Mouse (Mus musculus) adrenal gland (tissue): ENCODE data around the gene Tep1.
"Not testable (repeated sequence)": the region's sequence is repeated elsewhere in the genome, so short reads cannot be mapped to it uniquely, and the experiment has no call there.

Experiments used
- intact Hi-C: fragments of 180-260 bp; cut with DNase I; formaldehyde crosslinking; loops from one replicate; pipeline ENCODE4 v1.15.1; 2025
- long read RNA-seq, 2 experiments: library from polyadenylated mRNA; unstranded; transcript quantifications; one replicate each; pipeline ENCODE4 v2.0.0; 2020; ENCODE audit warnings: borderline replicate concordance in 1 of 2; ENCODE audit not compliant: insufficient replicate concordance in 1 of 2

Tep1 gene
- long read RNA-seq, experiment 1, partial matches to known transcripts, result 5 of 8 reads
- long read RNA-seq, experiment 1, other reads (novel, unspliced or antisense), result 3 of 8 reads
- long read RNA-seq, experiment 2, partial matches to known transcripts, result 5 of 5 reads
- long read RNA-seq, experiment 2, other reads (novel, unspliced or antisense), result 0 of 5 reads

DNA sequence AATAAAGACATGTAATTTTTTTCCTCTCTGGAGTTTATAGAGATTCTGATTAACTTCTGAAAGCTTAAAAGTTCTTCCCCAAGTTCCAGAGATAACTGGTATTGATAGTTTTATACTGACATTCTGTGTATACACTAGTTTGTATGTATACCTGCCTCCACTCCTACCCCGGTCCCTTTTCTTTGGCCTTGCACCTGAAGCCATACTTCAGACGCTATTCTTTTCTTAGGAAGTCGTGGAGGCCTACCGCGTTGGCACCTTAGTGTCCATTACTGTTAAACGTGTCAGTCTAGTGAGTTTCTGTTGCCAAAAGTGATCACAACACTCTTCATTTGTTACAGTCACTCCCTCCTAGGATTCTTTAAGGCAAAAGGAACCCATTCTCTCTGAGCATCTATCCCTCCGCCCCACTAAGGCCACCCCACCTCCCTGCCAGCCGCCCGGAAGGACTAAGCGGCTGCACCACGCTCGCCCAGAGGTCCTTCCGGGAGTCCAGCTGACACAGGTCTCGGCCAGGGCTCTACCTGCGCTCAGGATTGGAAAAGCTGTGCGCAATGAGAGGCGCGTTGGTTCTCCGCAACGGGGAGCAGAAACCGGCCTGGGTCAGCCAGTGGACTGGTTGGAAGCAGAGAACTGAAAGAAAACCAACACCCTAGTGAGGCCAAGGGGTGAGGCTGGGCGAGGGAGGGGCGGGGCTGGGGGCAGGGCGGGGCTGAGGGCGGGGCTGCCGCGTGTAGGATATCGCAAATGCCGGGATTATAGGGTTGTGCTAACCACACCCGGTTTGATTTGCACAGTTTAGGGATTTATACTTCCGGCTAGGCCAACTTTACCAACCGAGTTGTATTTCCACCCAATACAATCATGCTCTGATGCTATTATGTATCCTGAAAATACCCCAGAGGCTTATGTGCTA lies at the start of gene Tep1:
TSS of gene Tep1 (minus strand) at position 672 of the 916 bp plus-strand sequence.
- intact Hi-C loops, result loop anchor here (5.0 kb wide), 1 partner anchor 62 kb away; the partner anchor contains the start of genes Pip4p1 and Pnp

DNA sequence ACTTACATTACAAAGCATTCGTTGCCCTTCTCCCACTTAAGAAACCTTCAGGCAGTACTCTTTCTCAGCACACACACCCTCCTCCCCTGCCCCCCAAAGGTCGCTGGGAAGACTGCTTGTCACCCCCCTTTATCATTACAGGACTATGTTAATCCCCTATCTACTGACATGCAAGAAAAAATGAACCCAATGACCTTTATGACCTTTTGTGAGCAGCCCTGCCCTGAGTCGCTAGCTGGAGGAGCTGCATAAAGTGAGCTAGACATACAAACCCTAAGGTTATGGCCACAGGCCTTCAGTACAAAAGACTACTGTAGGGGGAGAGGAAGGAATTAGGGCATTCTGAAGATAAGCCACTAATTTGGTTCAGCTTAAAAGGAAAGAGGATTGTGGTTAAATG lies 41.0 kb upstream of the Tep1 start:
- intact Hi-C loops, result no loop called here

DNA sequence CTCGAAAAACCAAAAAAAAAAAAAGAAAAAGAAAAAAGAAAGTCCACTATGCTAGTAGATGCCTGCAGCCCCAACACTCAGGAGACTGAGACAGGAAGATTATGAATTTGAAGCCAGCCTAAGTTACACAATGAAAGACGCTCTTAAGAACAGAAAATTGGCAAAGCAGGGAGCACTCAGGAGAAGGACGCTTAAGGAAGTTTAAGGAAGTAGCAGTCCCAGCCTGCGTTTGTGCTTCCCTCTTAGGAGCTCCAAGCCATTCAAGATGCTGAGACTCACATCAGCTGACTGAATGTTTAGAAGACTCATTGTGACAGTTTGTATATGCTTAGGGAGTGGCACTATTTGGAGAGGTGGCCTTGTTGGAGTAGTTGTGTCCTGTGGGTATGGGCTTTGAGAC lies 37.8 kb upstream of the Tep1 start:
- intact Hi-C loops, result no loop called here

DNA sequence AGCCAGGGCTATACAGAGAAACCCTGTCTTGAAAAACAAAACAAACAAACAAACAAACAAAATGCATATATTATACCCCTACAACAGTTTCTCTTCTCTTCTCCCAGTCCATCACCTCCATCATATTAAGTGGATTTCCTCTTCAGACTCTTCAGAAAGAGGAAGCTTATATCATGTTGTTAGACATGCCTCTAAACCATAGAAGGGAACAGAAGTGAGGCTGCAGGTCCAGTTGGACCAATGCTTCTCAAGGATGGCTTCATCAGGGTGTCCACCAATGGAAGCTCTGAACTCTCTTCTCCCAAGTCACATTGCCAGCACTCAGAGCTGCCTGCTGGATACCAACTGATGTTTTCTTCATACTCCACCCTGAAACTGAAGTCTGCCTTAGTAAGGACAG lies 35.0 kb upstream of the Tep1 start:
- intact Hi-C loops, result not testable (repeated sequence)

DNA sequence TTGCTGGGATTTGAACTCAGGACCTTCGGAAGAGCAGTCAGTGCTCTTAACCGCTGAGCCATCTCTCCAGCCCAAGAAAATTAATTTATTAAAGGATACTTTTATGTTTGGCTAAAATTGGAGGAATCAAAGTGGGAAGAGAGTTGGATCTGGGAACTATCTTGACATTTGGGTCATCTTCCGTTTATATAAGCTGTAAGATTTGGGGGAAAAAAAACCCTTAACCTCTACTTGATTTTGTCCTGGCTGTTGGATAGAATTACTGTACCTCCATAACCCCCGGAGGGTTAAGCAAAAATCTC lies 34.4 kb upstream of the Tep1 start:
- intact Hi-C loops, result no loop called here

DNA sequence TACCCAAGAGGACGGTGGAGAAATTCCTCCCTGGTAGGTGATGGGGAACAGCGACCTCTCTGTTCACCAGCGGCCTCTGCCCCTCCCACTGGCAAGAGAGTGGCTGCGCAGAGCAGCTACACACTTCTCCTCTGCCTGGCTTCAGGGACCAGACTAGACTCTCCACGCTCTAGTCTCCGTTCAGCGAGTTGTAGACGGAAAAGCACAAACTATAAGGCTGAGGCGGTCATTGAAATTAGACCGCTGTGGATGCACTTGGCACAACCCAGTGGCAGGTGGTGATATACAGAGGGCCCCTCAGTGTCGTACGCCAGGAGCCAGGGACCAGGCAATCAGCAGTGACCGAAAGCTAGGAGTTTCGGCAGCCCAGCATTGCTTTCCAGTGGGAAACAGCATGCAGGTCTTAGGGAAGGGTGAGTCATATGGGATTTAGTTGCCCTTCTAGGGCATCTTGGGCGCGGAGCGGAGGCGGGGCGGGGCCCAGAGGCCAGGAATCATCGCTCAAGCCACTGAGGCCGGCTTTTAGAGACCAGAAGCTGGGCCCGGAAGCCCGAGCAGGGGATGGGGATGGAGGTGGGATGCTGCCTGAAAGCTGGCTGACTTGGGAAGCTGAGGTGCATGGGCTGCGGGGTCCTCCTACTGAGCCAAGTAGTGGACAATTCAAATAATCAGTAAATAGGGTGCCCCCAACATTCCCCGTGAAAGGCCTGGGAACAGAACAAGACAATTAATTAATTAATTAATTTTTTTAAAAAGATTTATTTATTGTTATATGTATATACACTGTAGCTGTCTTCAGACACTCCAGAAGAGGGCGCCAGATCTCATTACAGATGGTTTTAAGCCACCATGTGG lies 33.8 kb upstream of the Tep1 start:
- intact Hi-C loops, result no loop called here

DNA sequence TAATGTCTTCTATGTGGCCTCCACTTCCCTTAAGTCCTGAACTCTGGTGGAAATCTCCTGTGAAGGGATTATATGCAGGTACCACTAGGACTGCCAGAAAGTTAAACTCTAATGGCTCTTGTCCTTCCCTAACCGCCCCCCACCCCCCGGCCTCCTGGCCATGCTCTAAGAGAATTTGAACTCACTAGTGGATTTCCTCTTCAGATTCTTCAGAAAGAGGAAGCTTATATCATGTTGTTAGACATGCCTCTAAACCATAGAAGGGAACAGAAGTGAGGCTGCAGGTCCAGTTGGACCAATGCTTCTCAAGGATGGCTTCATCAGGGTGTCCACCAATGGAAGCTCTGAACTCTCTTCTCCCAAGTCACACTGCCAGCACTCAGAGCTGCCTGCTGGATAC lies 27.6 kb upstream of the Tep1 start:
- intact Hi-C loops, result not testable (repeated sequence)

DNA sequence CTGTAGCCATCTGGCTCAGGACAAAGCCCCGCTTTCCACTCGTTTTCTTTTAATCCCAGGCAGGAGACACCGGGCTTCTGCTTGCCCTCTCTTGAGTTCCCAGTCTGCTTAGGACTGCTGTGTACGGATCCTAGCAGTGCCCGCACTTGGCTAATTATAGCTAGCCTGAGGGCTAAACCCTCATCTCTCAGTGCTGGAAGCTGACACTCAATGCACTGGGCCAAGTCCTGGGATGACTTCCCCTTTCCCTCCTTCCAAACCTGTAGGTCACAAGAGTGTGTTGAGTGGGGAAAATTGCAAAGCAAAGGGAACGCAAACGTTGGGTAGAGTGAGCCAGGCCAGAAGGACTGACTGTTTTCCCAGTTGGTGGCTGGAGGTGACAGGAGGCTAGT lies 27.0 kb upstream of the Tep1 start, which contains the start of gene Klhl33:
TSS of gene Klhl33 (minus strand) at position 134 of the 392 bp plus-strand sequence.
- intact Hi-C loops, result no loop called here

DNA sequence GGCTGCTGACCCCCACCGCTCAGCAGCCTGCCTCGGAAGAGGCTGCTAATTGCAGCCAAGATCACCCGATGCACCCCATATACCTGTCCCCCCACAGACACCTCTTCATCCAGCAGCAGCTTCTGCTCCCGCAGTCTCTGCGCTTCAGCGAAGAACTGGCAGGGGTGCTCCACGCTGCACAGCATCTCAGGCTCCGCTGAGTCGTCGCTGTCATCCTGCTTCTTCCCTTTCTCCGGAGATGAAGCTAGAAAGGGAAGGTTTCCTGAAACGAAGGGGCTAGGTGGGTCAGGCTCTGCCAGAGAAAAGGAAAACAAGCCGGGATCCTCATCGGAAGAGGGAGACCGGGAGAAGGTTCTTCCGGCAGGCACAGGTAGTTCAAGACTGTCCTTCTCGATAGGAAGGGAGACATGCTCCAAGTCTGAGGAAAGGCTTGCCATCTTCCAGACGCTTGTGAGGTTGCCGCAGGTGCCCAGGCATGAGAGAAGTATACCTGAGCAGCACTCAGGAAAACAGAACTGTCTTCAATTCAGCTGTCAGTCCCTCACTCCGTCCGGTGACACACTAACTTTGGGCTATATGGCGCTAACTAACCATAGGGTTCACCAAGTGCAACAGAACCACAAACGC lies 26.5 kb upstream of the Tep1 start:
- intact Hi-C loops, result no loop called here

DNA sequence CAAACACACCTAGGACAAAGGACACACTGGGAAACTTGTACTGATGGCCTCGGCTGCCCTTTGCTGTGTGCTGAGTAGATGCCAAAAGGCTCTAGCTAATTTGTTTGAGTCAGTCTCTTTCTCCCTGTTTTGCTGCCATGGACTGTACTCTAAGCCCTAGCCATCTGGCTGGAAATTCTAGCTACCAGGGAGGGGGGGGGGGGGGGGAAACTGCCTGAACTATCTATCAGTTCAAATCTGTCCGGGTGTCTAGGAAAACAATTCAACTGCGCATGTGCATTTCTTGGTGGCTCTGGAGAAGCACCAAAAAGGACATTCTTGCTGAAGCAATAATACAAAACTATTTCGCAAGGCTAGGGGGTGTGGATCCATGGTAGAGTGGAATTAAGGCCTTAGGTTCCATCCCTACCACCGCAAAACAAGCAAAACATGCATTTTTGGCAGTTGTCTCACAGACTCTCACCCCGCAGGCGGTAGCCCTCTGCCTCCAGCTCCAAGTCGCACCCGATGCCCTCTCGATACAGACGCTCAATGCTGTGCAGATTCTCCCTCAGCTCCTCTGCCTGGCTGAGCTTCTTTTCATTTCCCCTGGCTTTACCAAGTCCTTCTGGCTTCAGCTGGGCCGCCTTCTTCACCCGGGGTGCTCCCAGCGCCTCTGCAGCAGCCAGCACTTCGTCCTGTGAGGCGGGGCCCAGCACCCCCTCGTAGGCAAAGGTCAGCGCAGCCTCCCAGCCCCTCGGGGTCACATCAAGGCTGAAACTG lies 25.8 kb upstream of the Tep1 start:
- intact Hi-C loops, result no loop called here

DNA sequence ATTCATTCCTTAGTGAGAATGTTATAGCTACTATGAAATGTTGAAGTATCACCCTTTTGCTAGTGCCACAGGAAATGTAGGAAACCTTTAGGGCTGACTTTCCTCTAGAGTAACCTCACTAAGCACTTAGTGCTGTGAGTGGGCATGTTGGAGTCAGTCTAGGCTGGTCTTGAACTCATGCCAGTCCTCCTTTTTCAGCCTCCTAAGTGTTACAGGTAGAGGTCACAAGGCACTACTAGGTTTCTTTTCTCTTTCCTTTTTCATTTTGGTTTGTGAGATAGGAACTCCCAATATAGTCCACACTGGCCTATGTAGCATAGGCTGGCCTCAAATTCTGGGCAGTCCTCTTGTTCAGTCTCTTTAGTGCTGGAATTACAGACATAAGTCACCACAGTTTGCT lies 25.0 kb upstream of the Tep1 start:
- intact Hi-C loops, result no loop called here

DNA sequence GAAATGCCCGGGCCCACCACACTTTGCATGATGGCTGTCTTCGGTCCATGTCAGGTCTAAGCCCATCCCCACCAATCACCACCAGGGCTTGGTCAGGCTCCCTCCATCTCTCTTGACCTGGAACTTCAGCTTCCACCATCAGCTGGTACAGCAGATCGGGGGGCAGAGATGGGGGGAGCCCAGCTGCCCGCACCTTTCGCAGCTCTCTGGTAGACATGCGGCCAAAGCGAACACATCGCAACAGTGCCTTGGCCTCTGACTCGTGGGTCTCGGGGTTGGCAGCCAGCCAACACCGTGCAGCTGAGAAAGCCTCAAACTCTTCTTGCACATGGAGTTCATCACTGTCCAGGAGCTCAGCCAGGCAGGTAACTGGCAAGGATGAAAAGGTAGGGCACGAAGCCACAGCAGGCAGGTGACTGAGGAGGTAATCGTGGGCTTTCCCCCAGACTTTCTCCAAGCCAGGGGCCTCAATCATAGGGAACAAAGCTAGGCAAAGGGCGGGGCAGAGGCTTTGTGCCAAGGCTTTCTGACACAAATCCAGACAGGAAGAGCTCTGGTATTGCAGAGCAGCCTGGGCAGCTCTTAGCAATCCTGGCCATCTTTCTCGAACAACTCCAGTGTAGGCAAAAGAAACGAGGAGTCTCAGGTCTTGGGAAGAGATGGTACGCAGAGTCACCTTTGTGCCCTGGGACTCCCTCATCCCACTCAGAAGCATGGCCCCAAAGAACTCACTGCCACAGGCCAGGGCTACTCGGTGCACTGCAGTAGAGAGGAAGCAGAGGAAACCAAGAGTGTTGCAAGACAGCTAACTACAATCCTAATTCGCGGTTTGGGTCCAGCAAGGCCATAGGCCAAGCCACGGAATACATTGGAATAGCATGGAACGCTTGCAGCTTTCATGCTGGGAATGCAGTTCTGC lies 22.4 kb upstream of the Tep1 start:
- intact Hi-C loops, result no loop called here

DNA sequence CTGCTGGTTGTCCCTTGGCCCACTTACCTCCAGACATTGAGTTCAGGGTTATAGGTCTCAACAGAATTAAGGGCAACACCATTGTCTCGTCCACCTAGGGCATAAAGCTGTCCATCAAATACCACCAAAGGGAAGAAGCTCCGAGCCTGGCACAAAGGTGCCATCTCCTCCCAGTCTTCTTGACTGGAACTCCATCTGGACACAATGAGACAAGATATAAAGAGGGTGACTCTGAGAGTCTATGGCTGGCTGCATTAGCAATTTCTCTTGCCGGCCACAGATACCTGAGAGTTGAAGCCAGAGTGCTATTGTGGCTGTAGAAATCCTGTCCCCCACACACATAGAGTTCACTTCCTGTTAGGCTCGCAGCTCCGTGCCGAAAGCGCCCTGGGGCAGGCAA lies 21.7 kb upstream of the Tep1 start:
- intact Hi-C loops, result no loop called here

DNA sequence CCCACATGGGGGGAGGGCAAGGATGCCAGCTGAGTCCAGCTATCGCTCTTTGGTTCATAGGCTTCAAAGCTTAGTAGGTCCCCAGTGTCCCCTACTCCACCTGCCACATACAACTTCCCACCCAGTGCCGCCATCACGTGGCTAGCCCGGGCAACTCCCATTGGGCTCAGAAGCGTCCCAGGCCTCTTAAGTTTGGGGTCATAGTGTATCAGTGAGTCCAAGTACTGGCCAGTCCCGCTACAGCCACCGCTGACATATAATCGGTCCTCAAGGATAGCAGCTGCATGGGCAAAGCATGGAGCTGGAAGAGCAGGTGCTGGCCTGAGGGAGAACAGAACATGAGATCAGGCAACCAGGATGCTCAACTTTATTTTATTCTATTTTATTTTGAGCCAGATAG lies 21.3 kb upstream of the Tep1 start:
- intact Hi-C loops, result no loop called here

DNA sequence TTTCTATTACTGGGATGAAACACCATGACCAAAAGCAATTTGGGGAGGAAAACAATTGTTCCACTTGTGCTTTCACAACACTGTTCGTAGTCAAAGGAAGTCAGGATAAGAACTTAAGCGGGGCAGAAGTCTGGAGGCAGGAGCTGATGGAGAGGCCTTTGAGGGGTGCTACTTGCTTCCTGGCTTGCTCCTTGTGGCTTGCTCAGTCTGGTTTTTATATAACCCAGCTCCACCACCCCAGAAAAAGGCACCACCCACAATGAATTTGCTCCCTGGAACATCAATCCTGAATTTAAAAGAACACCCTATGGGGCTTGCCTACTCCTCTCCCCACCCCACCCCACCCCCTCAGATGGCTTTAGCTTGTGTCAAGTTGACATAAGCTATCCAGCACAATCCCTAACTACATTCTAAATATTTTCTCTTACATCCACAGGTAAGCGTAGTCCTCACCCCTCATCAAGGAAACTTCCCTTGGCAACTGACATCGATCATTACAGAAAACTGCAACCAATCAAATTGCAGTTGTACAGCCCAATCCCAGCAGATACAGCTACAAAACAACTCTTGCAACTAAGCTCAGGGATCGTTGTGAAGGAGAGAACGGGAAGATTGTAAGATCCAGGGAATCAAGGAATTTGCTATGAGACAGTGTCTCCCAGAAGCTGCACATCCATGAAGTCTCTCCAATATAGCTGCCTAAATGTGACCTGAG lies 6.0 kb upstream of the Tep1 start:
- intact Hi-C loops, result no loop called here

DNA sequence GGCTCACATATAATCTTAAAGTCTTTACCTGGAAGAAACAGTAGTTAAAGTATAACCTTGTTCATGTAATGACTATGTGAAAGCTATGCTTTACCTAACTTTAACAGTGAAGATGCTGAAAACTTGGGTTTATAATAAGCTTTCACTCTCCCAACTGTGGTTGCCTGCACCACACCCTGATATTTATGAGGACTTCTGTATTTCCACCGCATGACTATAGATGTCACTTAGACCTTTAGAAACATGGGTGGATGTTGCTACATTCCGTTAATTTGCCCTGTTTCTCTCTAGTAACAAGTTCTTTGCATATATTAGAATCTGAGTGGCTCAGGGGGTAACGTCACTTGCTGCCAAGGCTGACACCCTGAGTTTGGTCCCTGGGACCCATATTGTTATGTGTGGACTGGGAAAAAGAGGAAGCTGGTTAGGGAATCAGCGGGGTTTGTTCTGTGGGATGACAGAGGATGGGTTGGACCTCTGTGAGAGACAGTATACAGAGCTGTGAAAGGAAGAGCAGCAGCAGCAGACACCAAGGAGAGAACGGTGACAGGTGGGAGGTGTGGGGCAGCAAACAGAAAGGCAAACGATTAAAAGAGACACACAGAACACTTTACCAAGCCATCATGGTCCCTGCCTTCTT lies 5.4 kb upstream of the Tep1 start:
- intact Hi-C loops, result no loop called here

DNA sequence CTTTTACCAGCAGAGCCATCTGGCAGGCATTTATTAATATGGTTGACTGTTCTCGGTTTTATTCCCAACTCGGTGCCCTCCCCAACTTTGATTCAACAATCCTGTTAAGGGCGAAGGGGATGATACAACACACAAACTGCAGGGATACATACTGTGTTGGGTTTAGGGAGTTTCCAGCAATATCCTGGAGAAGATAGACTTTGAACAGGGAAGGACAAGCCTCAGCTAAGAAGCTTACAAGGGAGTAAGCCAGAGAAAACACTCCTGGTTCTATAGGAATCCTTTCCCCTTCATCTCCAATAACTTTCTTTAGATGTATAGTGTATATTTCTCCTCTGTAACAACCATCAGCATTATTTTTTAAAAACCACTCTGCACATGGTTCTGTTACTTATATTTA lies 4.8 kb upstream of the Tep1 start:
- intact Hi-C loops, result no loop called here

DNA sequence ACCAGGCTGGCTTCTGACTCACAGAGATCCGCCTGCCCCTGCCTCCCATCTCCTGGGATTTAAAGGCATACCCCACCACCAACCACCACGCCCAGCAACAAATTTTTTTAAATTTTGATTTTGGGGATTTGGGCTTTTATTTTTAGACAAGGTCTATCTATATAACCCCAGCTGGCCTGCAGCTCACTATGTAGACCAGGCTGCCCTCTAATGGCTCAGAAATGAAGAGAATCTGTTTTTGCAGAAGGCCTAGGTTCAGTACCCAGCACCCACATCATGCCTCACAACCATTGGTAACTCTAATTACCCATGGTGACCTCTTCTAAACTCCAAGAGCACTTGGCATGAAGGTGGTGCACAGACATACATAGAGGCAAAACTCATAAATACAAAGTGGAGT lies 924 bp upstream of the Tep1 start:
- intact Hi-C loops, result loop anchor here (5.0 kb wide), 1 partner anchor 61 kb away; the partner anchor contains the start of genes Pip4p1 and Pnp

DNA sequence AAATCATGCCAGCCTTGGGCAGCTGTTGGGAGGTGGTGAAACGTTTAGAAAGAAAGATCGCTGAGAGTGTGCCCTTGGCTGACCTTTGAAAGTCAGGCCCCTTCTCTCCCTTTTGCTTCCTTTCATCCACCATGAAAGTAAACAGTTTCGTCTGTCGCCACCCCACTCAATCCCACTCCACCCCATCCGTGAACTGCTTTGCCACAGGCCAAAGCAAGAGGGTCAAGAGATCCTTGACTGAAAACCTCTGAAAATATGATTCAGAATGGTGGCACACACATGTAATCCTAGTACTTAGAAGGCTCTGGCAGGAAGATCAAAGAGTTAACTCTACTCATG lies 414 bp upstream of the Tep1 start:
- intact Hi-C loops, result loop anchor here (5.0 kb wide), 1 partner anchor 62 kb away; the partner anchor contains the start of genes Pip4p1 and Pnp
